Mouse (Mus musculus): ENCODE measurements around the gene Cmtm7.

- TF ChIP-seq CTCF (IDR thresholded peaks at IDR 0.05; ENCODE audit: extremely low read depth, insufficient read depth, insufficient read length, insufficient replicate concordance): peak; percentile 38; the same call in 1 of the 2 replicates
- no peak for TF ChIP-seq POLR2A (IDR thresholded peaks at IDR 0.05; ENCODE audit: low read depth, low read length)
These were observed 71.3 kb downstream of the Cmtm7 start for GRCm38 (mm10) chr9:114710345-114710744.
